In the genomic region with DNA sequence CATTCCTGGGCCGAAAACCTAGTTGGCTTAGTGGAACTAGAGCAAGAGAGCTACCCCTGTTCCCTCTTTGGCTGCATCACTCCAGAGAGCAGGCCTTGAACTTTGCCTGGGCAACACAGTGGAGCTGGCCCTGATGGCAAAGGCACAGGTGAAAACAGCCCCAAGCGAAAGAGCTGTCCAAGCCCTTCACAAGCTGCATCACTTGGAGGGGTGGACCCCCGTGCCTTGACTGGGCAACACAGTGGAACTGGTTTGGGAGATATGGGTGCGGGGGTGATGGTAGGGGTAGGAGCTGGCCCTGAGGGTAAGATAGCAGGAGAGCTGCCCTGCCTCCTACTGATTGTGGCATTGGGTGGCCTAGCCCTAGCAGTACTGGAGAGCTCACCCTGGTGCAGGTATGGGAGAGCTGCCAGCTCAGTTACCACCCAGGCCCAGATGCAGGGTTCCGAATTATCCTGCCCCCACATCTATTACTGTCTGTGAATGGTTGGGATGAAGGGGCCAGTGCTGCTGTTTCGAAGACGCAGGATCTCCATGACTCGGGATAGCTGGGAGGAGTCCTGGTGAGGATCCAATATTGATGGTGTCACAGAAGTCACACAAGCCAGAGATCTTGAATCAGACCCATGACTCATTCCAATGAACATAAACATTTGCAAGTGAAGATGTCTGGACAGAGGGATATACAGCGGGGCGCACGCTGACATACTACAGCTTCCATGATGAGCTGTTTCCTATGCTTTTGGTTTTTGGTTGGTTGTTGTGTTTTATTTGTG, we compare ENCODE assay signal across 21 mouse cellular contexts. TPM values are rescaled to one million over a fixed set of nuclear protein-coding genes. Genes with fewer than 3 reads are reported as not detected.
A peak's percentile ranks its signal among the peaks of the same experiment; 100 is the strongest.
DNase-seq lines count a peak whose midpoint lies in the region; ATAC-seq and TF ChIP-seq lines count a peak whose summit lies in the region.
"Had no signal": no experiment of that assay in that cellular context is flagged by ENCODE, and none has a peak within 500 bp of the region (broad histone marks: within the 10 kb centered on the region; RNA-seq: fewer than 3 reads in every experiment).

No protein-coding gene starts in this region.

- TF ChIP-seq EP300 in stomach, postnatal 0 days (optimal IDR thresholded peaks at IDR 0.05) = no peak

- H3K27me3 ChIP-seq in embryonic facial prominence, embryonic 12.5 days = no peaks in the 10 kb centered on the region
- H3K27me3 ChIP-seq in embryonic facial prominence, embryonic 10.5 days (replicated peaks; ENCODE audit: low read depth, poor library complexity, severe bottlenecking) = no peaks in the 10 kb centered on the region
- no peaks in the 10 kb centered on the region for H3K27me3 ChIP-seq in lung, embryonic 14.5 days (ENCODE audit: insufficient read depth, low read length)
- no peaks in the 10 kb centered on the region for H3K27me3 ChIP-seq in testis, adult 2 months (ENCODE audit: control insufficient read depth, insufficient read depth, low read length)
- H3K27me3 ChIP-seq in stomach, postnatal 0 days (ENCODE audit: control insufficient read depth, insufficient read depth, low read length) = no peaks in the 10 kb centered on the region
- H3K27me3 ChIP-seq: embryonic facial prominence, embryonic 13.5 days; limb, embryonic 15.5 days; liver, embryonic 15.5 days had no signal

- H3K27ac ChIP-seq in embryonic facial prominence, embryonic 12.5 days = no peak overlapping the region
- H3K27ac ChIP-seq in embryonic facial prominence, embryonic 10.5 days (replicated peaks) = no peak overlapping the region
- no peak overlapping the region for H3K27ac ChIP-seq in lung, embryonic 14.5 days (ENCODE audit: low read depth)
- no peak overlapping the region for H3K27ac ChIP-seq in testis, adult 2 months (ENCODE audit: control insufficient read depth, insufficient read depth, low read depth, low read length)
- H3K27ac ChIP-seq in stomach, postnatal 0 days (replicated peaks) = no peak overlapping the region
- H3K27ac ChIP-seq: embryonic facial prominence, embryonic 13.5 days; layer of hippocampus, adult 2 months; limb, embryonic 15.5 days; liver, embryonic 15.5 days had no signal

- ATAC-seq in embryonic facial prominence, embryonic 12.5 days (ENCODE audit: insufficient number of reproducible peaks, insufficient read depth, low FRiP score, low TSS enrichment) = 0 out of 2 replicates have a peak, but pooled peaks have one; percentile 6
- ATAC-seq in lung, embryonic 14.5 days (ENCODE audit: insufficient read depth) = peak; percentile 83
- ATAC-seq in stomach, postnatal 0 days (ENCODE audit: low FRiP score, low TSS enrichment) = peak; percentile 21; the same call in 1 of the 2 replicates
- ATAC-seq: forebrain, postnatal 0 days; hindbrain, embryonic 16.5 days; midbrain, embryonic 16.5 days had no signal

- H3K4me2 ChIP-seq in embryonic facial prominence, embryonic 12.5 days (replicated peaks) = no peak overlapping the region
- no peak overlapping the region for H3K4me2 ChIP-seq in lung, embryonic 14.5 days
- no peak overlapping the region for H3K4me2 ChIP-seq in stomach, postnatal 0 days (replicated peaks; ENCODE audit: low read depth)
- H3K4me2 ChIP-seq: embryonic facial prominence, embryonic 13.5 days; limb, embryonic 15.5 days; liver, embryonic 15.5 days had no signal

- no peaks in the 10 kb centered on the region for H3K36me3 ChIP-seq in embryonic facial prominence, embryonic 12.5 days
- no peaks in the 10 kb centered on the region for H3K36me3 ChIP-seq in embryonic facial prominence, embryonic 10.5 days (replicated peaks)
- H3K36me3 ChIP-seq in lung, embryonic 14.5 days (ENCODE audit: insufficient read depth) = no peaks in the 10 kb centered on the region
- no peaks in the 10 kb centered on the region for H3K36me3 ChIP-seq in testis, adult 2 months (ENCODE audit: control insufficient read depth, insufficient read depth, low read length)
- H3K36me3 ChIP-seq in stomach, postnatal 0 days (ENCODE audit: control insufficient read depth, insufficient read depth, low read length) = no peaks in the 10 kb centered on the region
- H3K36me3 ChIP-seq: embryonic facial prominence, embryonic 13.5 days; limb, embryonic 15.5 days; liver, embryonic 15.5 days had no signal

- no peak overlapping the region for H3K9ac ChIP-seq in embryonic facial prominence, embryonic 12.5 days
- H3K9ac ChIP-seq in lung, embryonic 14.5 days = no peak overlapping the region
- H3K9ac ChIP-seq in stomach, postnatal 0 days (ENCODE audit: low read length) = no peak overlapping the region
- H3K9ac ChIP-seq: embryonic facial prominence, embryonic 13.5 days; forebrain, postnatal 0 days; limb, embryonic 15.5 days; liver, embryonic 15.5 days had no signal

- DNase-seq in embryonic facial prominence, embryonic 10.5 days (ENCODE audit: low spot score) = no peak
- DNase-seq in lung, embryonic 14.5 days = peak; percentile 54
- no peak for DNase-seq in lung, adult 2 months
- no peak for DNase-seq in testis, postnatal 10 days (ENCODE audit: low spot score)
- DNase-seq in stomach, postnatal 0 days (ENCODE audit: low spot score) = no peak
- no peak for DNase-seq in ovary, postnatal 14 days (ENCODE audit: low spot score)
- DNase-seq: cerebellum, adult 9-11 months; forebrain, postnatal 0 days; heart, postnatal 4 days; kidney, adult 11 months; kidney, postnatal 10 days; layer of hippocampus, postnatal 36 days; thymus, postnatal 36 days had no signal

- H3K9me3 ChIP-seq in embryonic facial prominence, embryonic 12.5 days = no peaks in the 10 kb centered on the region
- no peaks in the 10 kb centered on the region for H3K9me3 ChIP-seq in embryonic facial prominence, embryonic 10.5 days
- no peaks in the 10 kb centered on the region for H3K9me3 ChIP-seq in lung, embryonic 14.5 days (ENCODE audit: low read depth, low read length)
- H3K9me3 ChIP-seq in stomach, postnatal 0 days (ENCODE audit: control insufficient read depth, low read length) = no peaks in the 10 kb centered on the region
- H3K9me3 ChIP-seq: embryonic facial prominence, embryonic 13.5 days; limb, embryonic 15.5 days; liver, embryonic 15.5 days had no signal

- H3K4me3 ChIP-seq in embryonic facial prominence, embryonic 12.5 days = no peak overlapping the region
- H3K4me3 ChIP-seq in embryonic facial prominence, embryonic 10.5 days = no peak overlapping the region
- H3K4me3 ChIP-seq in lung, embryonic 14.5 days (ENCODE audit: low read depth, low read length) = no peak overlapping the region
- no peak overlapping the region for H3K4me3 ChIP-seq in lung, adult 2 months (replicated peaks; ENCODE audit: extremely low read depth, low read depth, low read length)
- peak overlapping the region; percentile 88 for H3K4me3 ChIP-seq in testis, adult 2 months (ENCODE audit: control insufficient read depth, low read depth, low read length)
- no peak overlapping the region for H3K4me3 ChIP-seq in stomach, postnatal 0 days (ENCODE audit: low read depth, low read length)
- H3K4me3 ChIP-seq: embryonic facial prominence, embryonic 13.5 days; layer of hippocampus, adult 2 months; limb, embryonic 15.5 days; liver, embryonic 15.5 days had no signal

- no peaks in the 10 kb centered on the region for H3K4me1 ChIP-seq in embryonic facial prominence, embryonic 12.5 days
- H3K4me1 ChIP-seq in embryonic facial prominence, embryonic 10.5 days = no peaks in the 10 kb centered on the region
- H3K4me1 ChIP-seq in lung, embryonic 14.5 days (ENCODE audit: insufficient read depth) = no peaks in the 10 kb centered on the region
- no peaks in the 10 kb centered on the region for H3K4me1 ChIP-seq in lung, adult 2 months (ENCODE audit: control insufficient read depth, insufficient read depth, low read length)
- H3K4me1 ChIP-seq in testis, adult 2 months (ENCODE audit: control insufficient read depth, insufficient read depth, low read length) = peaks cover 3% of the 10 kb centered on the region; the same call in 1 of the 2 replicates
- H3K4me1 ChIP-seq in stomach, postnatal 0 days (replicated peaks; ENCODE audit: control insufficient read depth, insufficient read depth) = no peaks in the 10 kb centered on the region
- H3K4me1 ChIP-seq: embryonic facial prominence, embryonic 13.5 days; limb, embryonic 15.5 days had no signal

- TF ChIP-seq POLR2A in lung, adult 2 months (IDR thresholded peaks at IDR 0.05; ENCODE audit: borderline replicate concordance, extremely low read depth, low read depth, low read length) = no peak
- TF ChIP-seq POLR2A in testis, adult 2 months (IDR thresholded peaks at IDR 0.05; ENCODE audit: control insufficient read depth, low read depth, low read length) = no peak

- WGBS in embryonic facial prominence, embryonic 12.5 days = 92% methylated on average over 11 of the region's 11 CpGs
- WGBS in embryonic facial prominence, embryonic 10.5 days = 94% methylated on average over 11 of the region's 11 CpGs
- WGBS in lung, embryonic 14.5 days = 79% methylated on average over 11 of the region's 11 CpGs
- 85% methylated on average over 11 of the region's 11 CpGs for WGBS in lung, adult 2 months
- 84% methylated on average over 11 of the region's 11 CpGs for WGBS in stomach, postnatal 0 days

- no peak for TF ChIP-seq CTCF in lung, embryonic 14.5 days (IDR thresholded peaks at IDR 0.05; ENCODE audit: low read depth)
- no peak for TF ChIP-seq CTCF in lung, adult 2 months (IDR thresholded peaks at IDR 0.05; ENCODE audit: insufficient read depth, low read length)
- no peak for TF ChIP-seq CTCF in testis, adult 2 months (IDR thresholded peaks at IDR 0.05; ENCODE audit: control insufficient read depth, insufficient read depth, insufficient replicate concordance, low read depth, low read length)
- TF ChIP-seq CTCF in stomach, postnatal 0 days (IDR thresholded peaks at IDR 0.05; ENCODE audit: low read depth) = no peak

RNA-seq across cellular contexts. Expression of gene D16Ertd472e, which starts 41.4 kb away (rescaled TPM):
- 27.0 and 28.8 TPM in 2 replicates for polyA plus RNA-seq in embryonic facial prominence, embryonic 12.5 days (2016; fragmentation: Nextera tagmentation; extraction: Ambion mirVana)
- polyA plus RNA-seq in embryonic facial prominence, embryonic 10.5 days (2016; fragmentation: Nextera tagmentation; extraction: Ambion mirVana) = 24.8 and 28.3 TPM in 2 replicates
- polyA plus RNA-seq in lung, embryonic 14.5 days (2014; fragmentation: Nextera tagmentation; extraction: Ambion mirVana) = 20.0 and 20.3 TPM in 2 replicates
- polyA plus RNA-seq in lung, adult 2 months (2012; rRNA removed) = 7.7 and 9.8 TPM in 2 replicates
- 41.7 and 43.2 TPM in 2 replicates for polyA plus RNA-seq in testis, adult 2 months (2012; rRNA removed)
- polyA plus RNA-seq in stomach, postnatal 0 days (2015; fragmentation: Nextera tagmentation; extraction: Ambion mirVana) = 8.7 and 9.7 TPM in 2 replicates

Comparison
In these comparisons a context has a peak if more than half of its experiments do, and no peak if none do; other contexts are left out.
1. ATAC-seq: peak in every context shown above with its lines; median percentile 83 in lung, embryonic 14.5 days; 21 in stomach, postnatal 0 days; 6 in embryonic facial prominence, embryonic 12.5 days.